Mouse (Mus musculus) limb, embryonic 10.5 days (tissue): ENCODE results near the gene Sept3. TPM values are rescaled to one million over a fixed set of nuclear protein-coding genes. Genes with fewer than 3 reads are reported as not detected.
A peak's percentile ranks its signal among the peaks of the same experiment; 100 is the strongest.

Experiments used
- DNase-seq: peaks from one replicate; pipeline ENCODE4 v3.0.0-alpha.2; 2017; ENCODE audit warnings: low spot score
- H3K27ac ChIP-seq: fragments of 300-500 bp; sonication (generic); 2 replicates; pipeline ENCODE4 v1.5.1; 2016; ENCODE audit warnings: mild to moderate bottlenecking
- H3K27me3 ChIP-seq: fragments of 300-500 bp; sonication (generic); 2 replicates; pipeline ENCODE4 v1.6.1; 2016; ENCODE audit warnings: low read depth, mild to moderate bottlenecking; ENCODE audit not compliant: poor library complexity, severe bottlenecking
- H3K36me3 ChIP-seq: fragments of 300-500 bp; sonication (generic); 2 replicates; pipeline ENCODE4 v1.6.1; 2016; ENCODE audit warnings: mild to moderate bottlenecking, moderate library complexity
- H3K4me1 ChIP-seq: fragments of 300-500 bp; sonication (generic); 2 replicates; pipeline ENCODE4 v1.6.1; 2016
- H3K4me3 ChIP-seq: fragments of 300-500 bp; sonication (generic); 2 replicates; pipeline ENCODE4 v1.5.1; 2016; ENCODE audit warnings: mild to moderate bottlenecking, moderate library complexity
- H3K9me3 ChIP-seq: fragments of 300-500 bp; sonication (generic); replicated peaks from 2 replicates; pipeline ENCODE4 v1.6.1; 2016; ENCODE audit warnings: mild to moderate bottlenecking
- WGBS: fragments of 180-500 bp; shearing (Covaris S2); methylation state at CpG from one replicate; pipeline ENCODE4 v1.1.7; 2016; 5-methylcytosine and 5-hydroxymethylcytosine counted together
- polyA plus RNA-seq: library from polyadenylated mRNA; unstranded; fragments of >200 nt; fragmentation: Nextera tagmentation; extraction: Ambion mirVana; gene quantifications from 2 replicates; pipeline ENCODE4 v1.2.1, GENCODE M21; 2016

Gene Sept3
- polyA plus RNA-seq, 1 experiment from 2014 or later, result 41.5 TPM

GRCm38 (mm10) chr15:82335194-82335593 is 60.5 kb downstream of the Sept3 start:
- 94% methylated on average over 4 of the region's 4 CpGs for WGBS
- H3K27ac ChIP-seq, result peak overlapping the region; percentile 26; the same call in 1 of the 2 replicates
- peaks cover 8% of the 10 kb centered on the region for H3K27me3 ChIP-seq
- no peak for DNase-seq
- H3K36me3 ChIP-seq, result peaks cover 50% of the 10 kb centered on the region
- no peaks in the 10 kb centered on the region for H3K9me3 ChIP-seq
- H3K4me1 ChIP-seq, result peaks cover 37% of the 10 kb centered on the region
- H3K4me3 ChIP-seq, result no peak overlapping the region

- 78% methylated on average over 12 of the region's 12 CpGs for WGBS
- Histone ChIP-seq H3K27ac (peak overlapping the region; percentile 8), H3K36me3 (peaks cover 36% of the 10 kb centered on the region), H3K4me3 (peak overlapping the region; percentile 11; the same call in 1 of the 2 replicates), H3K9me3 (no peaks in the 10 kb centered on the region), H3K4me1 (peaks cover 47% of the 10 kb centered on the region), H3K27me3 (peaks cover 19% of the 10 kb centered on the region)
- DNase-seq, result no peak
These were observed 61.9 kb downstream of the Sept3 start for GRCm38 (mm10) chr15:82336629-82337028.

DNA sequence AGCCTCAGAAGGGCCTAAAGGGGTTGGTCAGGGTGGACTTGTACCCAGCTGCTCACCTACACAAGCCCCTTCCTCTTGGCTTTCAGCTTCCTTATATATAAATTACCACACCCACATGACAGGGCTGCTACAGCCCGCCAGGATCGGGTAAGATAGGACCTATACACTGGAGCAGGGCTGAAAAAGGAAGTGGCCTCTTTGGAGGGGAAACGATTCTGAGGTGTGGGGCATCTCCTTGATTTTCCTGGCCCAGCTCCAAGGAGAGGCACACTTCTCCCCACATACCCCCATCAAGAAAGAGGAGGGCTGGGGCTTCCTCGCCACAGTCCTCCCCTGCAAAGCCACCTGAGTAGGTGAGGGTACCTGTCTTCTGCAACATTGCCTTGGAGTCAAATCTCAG is 63.2 kb downstream of the Sept3 start:
- peak overlapping the region; percentile 85; the same call in 1 of the 2 replicates for H3K27ac ChIP-seq
- H3K4me3 ChIP-seq, result peak overlapping the region; percentile 67
- WGBS, result 64% methylated on average over 4 of the region's 4 CpGs
- H3K27me3 ChIP-seq, result peaks cover 26% of the 10 kb centered on the region
- peaks cover 29% of the 10 kb centered on the region for H3K36me3 ChIP-seq
- peaks cover 54% of the 10 kb centered on the region for H3K4me1 ChIP-seq
- DNase-seq, result no peak
- no peaks in the 10 kb centered on the region for H3K9me3 ChIP-seq

DNA sequence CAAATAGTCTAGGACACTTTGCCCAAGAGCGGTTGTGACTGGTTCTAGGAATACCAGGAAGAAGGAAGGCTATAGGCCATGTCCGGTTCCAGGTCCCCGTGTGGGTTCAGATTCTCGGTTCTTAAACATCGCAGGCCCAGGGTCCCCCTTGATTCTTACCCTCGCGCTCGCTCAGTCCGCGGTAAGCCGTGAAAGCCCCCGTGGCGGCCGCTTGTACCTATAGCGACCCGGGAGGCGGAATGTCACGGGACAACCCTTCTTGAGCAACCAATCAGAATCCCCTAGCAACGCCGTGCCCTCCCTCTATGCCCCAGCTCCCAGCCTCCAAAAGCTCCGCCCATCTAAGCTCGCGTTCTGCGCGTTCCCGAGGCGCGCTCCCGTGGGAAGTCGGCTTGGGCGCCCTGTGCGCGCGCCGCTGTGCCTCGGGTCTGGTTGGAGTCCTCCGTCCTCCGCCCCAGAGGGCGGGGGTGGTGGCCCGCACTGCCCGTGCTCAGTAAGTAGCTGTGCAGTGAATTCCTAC is 64.0 kb downstream of the Sept3 start, which contains the start of the genes Naga, Pheta2 and Smdt1:
Gene Naga (minus strand): TSS at position 333 of the 520 bp plus-strand sequence.
Gene Pheta2 (plus strand): TSS at position 350 of the 520 bp plus-strand sequence.
Gene Smdt1 (plus strand): TSS at position 367 of the 520 bp plus-strand sequence.
- H3K9me3 ChIP-seq, result no peaks in the 10 kb centered on the region
- DNase-seq, result peak; percentile 99
- peaks cover 54% of the 10 kb centered on the region for H3K4me1 ChIP-seq
- peaks cover 29% of the 10 kb centered on the region for H3K36me3 ChIP-seq
- H3K4me3 ChIP-seq, result peak within 1 kb of the TSS; percentile 67
- WGBS, result under 1% methylated on average over 41 of the region's 41 CpGs
- peaks cover 26% of the 10 kb centered on the region for H3K27me3 ChIP-seq
- peak within 1 kb of the TSS; percentile 85 for H3K27ac ChIP-seq

GRCm38 (mm10) chr15:82339150-82339549 is 64.5 kb downstream of the Sept3 start:
- whole genome bisulfite sequencing, result 63% methylated on average over 10 of the region's 10 CpGs
- Histone ChIP-seq H3K9me3 (no peaks in the 10 kb centered on the region), H3K27me3 (peaks cover 26% of the 10 kb centered on the region), H3K27ac (peak overlapping the region; percentile 85), H3K4me1 (peaks cover 54% of the 10 kb centered on the region), H3K36me3 (peaks cover 25% of the 10 kb centered on the region), H3K4me3 (peak overlapping the region; percentile 67)
- no peak for DNase-seq

GRCm38 (mm10) chr15:82339634-82340254 is 65.1 kb downstream of the Sept3 start:
- 71% methylated on average over 8 of the region's 8 CpGs for WGBS
- Histone ChIP-seq H3K36me3 (peaks cover 19% of the 10 kb centered on the region), H3K4me1 (peaks cover 54% of the 10 kb centered on the region), H3K27me3 (peaks cover 26% of the 10 kb centered on the region), H3K27ac (no peak overlapping the region), H3K9me3 (no peaks in the 10 kb centered on the region), H3K4me3 (no peak overlapping the region)
- DNase-seq, result no peak

DNA sequence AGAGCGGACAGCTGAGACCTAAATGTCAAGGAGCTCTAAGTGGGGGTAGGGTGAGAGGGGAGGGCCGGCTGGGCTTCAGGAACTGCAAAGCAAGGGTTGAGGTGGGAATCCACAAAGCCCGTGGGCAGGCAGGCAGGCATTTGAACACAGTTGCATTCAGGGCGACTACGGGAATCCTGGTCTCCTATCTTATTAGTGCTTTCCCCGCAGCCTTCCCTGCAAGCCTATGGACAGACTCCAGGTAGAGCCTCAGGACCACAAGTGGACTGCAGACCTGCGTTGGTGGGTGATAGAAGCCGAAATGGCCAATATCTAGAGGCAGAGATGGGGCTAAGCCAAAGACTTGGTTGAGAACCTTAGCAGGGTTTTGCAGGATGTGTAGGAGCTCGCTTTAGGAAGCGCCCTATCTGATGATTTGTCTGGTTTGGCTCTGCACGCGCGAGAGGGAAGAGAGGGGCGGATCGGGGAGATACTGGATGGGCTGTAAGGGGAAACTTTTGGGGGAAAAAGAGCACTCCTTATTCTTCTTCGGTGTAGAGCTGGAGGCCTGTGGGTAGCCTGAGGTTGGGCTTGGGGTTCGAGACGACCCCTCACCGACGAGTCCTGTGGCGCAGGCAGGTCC is 65.8 kb downstream of the Sept3 start:
- H3K9me3 ChIP-seq, result no peaks in the 10 kb centered on the region
- DNase-seq, result no peak
- peaks cover 12% of the 10 kb centered on the region for H3K36me3 ChIP-seq
- peaks cover 53% of the 10 kb centered on the region for H3K4me1 ChIP-seq
- 35% methylated on average over 21 of the region's 21 CpGs for WGBS
- peak overlapping the region; percentile 58 for H3K4me3 ChIP-seq
- H3K27ac ChIP-seq, result peak overlapping the region; percentile 90
- H3K27me3 ChIP-seq, result peaks cover 26% of the 10 kb centered on the region

DNA sequence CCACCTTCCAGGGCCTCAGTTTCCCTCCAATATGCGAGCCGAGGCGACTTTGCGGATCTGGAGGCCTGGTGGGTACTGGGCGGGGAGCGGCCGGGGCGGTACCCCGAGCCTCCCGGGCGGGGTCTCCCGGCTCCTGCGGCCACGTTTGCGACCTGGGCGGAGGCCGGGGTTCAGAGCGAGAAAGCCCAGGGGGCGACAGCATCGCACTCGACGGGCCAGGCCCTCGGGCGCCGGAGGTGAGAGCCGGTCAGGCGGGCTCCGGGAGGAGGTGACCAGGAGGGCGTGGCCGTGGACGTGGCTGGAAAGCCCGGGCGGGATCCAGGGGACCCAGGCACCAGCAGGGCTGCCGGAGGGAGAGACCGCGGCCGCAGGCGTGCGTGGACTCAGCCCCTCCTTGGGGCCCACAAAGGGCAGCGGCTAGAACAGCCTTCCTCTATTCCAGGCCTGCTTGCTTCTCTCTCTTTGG is 66.4 kb downstream of the Sept3 start:
- Histone ChIP-seq H3K4me3 (peak overlapping the region; percentile 58), H3K4me1 (peaks cover 47% of the 10 kb centered on the region), H3K9me3 (no peaks in the 10 kb centered on the region), H3K36me3 (peaks cover 6% of the 10 kb centered on the region), H3K27ac (peak overlapping the region; percentile 90), H3K27me3 (peaks cover 26% of the 10 kb centered on the region)
- 2% methylated on average over 40 of the region's 40 CpGs for WGBS
- peak; percentile 65 for DNase-seq

DNA sequence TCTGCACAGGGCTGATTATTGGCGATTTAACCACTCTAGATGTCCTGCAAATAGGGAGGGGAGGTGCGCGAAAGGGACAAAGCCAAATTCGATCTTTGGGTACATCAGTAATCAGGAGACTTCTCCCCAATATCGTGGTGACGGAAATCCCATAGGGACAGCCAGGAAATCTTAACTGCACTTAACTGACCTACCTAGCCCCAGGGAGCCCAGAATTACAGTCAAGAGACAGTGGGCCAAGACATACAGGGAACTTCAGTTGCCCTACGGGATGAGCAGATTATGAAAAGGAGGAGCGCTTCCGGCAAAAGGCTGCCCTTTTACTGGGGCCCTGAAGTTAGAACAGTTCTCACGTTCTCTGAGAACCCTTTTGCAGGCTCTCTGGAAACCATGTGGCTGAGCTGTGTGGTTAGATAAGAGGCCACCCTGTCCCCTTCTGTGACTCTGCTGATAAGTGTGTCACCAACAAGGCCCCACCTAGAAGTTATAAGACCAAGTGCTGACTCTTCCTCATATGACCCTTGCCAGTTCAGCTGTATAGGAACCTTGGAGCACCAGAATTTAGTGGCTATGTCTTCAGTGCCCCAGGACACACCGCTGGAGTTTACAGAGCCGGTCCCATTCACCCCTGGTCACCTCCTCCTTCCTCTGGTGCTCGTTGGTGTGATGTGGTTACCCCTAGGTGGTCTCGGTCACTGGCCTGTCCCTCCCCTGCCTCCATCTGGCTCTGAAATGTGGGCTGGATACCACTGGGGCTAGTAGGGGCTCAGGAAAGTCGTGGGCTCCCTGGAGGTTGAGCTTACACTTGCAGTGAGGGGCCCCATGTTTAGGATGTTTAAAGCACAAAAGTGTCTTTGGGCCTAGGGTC is 67.2 kb downstream of the Sept3 start:
- H3K36me3 ChIP-seq, result no peaks in the 10 kb centered on the region
- 66% methylated on average over 15 of the region's 15 CpGs for WGBS
- no peaks in the 10 kb centered on the region for H3K9me3 ChIP-seq
- peaks cover 45% of the 10 kb centered on the region for H3K4me1 ChIP-seq
- DNase-seq, result no peak
- peak overlapping the region; percentile 58 for H3K4me3 ChIP-seq
- peaks cover 26% of the 10 kb centered on the region for H3K27me3 ChIP-seq
- H3K27ac ChIP-seq, result peak overlapping the region; percentile 90

DNA sequence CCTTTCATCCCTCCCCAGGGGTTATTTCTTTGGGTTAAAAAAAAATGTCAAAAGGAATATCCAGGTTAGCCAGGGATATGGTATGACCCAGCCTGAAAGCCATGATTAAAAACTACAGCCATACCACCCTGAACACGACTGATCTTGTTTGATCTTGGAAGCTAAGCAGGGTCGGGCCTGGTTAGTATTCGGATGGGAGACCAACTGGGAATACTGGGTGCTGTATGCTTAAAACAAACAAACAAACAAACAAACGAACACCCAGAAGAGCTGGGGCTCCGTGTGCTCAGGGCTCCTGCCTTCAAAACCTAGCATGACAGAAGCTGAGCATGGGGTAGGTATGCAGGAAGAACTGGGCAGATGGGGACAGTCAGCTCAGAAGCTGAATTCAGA is 67.8 kb downstream of the Sept3 start:
- no peaks in the 10 kb centered on the region for H3K9me3 ChIP-seq
- H3K4me1 ChIP-seq, result peaks cover 42% of the 10 kb centered on the region
- peaks cover 2% of the 10 kb centered on the region; the same call in 1 of the 2 replicates for H3K36me3 ChIP-seq
- peaks cover 26% of the 10 kb centered on the region for H3K27me3 ChIP-seq
- DNase-seq, result no peak
- H3K27ac ChIP-seq, result 0 out of 2 replicates have a peak overlapping the region, but pooled peaks have one; percentile 90
- WGBS, result 76% methylated on average over 5 of the region's 5 CpGs
- H3K4me3 ChIP-seq, result no peak overlapping the region

- peaks cover 13% of the 10 kb centered on the region for H3K36me3 ChIP-seq
- 91% methylated on average over 27 of the region's 27 CpGs for WGBS
These were observed 68.9 kb downstream of the Sept3 start for GRCm38 (mm10) chr15:82343368-82344287.

More at GRCm38 (mm10) chr15:82343368-82344287, 68.9 kb downstream of the Sept3 start:
- Histone ChIP-seq H3K27ac (0 out of 2 replicates have a peak overlapping the region, but pooled peaks have one; percentile 20), H3K4me1 (peaks cover 31% of the 10 kb centered on the region), H3K9me3 (no peaks in the 10 kb centered on the region), H3K27me3 (peaks cover 26% of the 10 kb centered on the region), H3K4me3 (no peak overlapping the region)
- DNase-seq, result no peak
